Mouse (Mus musculus): ENCODE data around the gene Cdc37.

- no peak for TF ChIP-seq GATA1 (IDR thresholded peaks at IDR 0.05; ENCODE audit: borderline replicate concordance, low read length)
- no peak for TF ChIP-seq FLI1 (IDR thresholded peaks at IDR 0.05; ENCODE audit: low read length)
Measured at GRCm38 (mm10) chr9:21181421-21182220, 31.8 kb upstream of the Cdc37 start.

Data from megakaryocyte, embryonic 14.5 days (primary cell).